Mouse (Mus musculus): ENCODE results near the gene Nup210.

The Nup210 gene

DNA sequence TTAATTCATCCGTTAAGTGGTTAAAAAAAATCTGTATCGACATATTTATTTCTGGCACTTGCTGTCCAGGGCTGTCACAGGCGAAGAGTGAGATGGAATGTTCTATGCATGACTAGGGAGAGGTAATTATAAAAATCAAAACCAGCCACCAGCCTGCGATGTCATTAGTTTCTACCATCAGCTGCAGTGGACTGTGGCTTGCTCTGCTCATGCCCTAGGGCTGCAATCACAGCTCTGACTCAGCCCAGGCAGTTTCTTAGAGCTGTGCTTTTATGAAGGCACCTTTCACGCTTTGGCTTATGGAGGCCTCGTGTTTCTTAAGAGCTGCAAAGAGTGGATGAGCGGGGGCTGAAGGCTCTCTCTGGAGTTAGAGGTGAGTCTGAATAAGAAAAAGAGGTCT, 95.8 kb downstream of the Nup210 start:
- DNase-seq (ENCODE audit: low read depth, low spot score), result peak; percentile 71

DNA sequence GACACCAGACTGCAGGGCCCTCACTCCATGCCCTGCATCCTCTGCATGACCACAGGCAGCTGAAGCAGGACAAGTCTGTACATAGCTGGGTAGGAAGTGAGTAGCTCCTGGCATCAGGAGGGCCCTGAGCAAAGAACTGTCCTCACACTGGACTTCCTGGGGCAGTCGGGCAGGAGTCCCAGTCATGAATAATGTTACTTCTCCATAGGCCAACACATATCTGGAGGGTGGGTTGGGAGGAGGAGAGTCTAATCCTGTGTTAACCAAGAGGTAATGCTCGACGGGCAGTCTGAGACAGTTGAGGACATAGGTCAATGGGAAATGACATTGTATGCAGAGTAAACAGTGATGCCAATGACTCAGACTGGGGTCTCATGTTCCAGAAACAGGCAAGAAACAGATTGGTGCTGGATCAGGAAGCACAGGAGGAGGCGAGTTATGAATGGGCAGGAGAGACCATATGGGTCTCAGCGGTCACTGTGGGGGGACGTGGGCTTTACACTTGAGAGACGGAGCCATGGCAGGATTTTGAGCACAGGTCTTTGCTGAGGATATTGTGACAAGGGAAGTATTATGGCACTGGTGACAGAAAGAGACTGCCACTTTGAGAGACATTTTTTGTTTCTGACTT, 99.9 kb downstream of the Nup210 start:
- DNase-seq (ENCODE audit: low read depth, low spot score), result peak; percentile 30

DNA sequence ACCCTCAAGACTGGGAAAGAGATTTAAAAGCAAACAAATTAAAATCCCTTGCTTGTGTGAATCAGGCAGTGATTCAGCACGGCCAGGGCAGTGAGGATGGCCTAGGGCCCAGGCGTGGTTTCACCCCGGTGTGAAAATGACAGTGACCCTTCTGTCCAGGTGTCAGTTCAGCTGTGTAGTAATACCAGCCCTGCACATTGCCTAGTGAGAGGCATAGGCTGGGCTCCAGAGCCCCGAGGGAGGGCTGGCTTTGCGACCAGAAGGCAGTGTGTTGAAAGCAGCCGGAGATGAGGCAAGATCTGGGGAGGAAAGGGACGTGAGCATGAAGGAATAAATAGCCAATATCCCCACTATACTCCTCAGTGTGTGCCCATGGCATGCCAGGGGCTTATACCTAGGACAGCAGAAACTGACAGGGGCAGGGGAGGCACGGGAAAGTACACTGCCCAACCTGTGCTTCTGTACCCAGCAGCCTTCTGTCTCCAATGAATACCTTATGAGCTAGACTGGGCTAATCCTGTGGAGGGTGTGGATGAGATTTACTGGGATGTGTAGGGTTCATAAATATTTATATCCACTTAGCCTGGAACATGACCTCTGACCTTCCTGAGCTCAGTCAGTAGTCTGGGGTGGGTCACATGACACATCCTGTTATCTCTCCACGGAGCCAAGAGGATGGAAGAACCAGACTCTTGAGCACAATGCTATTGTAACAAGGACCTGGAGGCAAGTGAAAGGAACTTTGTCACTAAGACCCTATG, 102.3 kb downstream of the Nup210 start:
- DNase-seq (ENCODE audit: low read depth, low spot score), result peak; percentile 27

DNA sequence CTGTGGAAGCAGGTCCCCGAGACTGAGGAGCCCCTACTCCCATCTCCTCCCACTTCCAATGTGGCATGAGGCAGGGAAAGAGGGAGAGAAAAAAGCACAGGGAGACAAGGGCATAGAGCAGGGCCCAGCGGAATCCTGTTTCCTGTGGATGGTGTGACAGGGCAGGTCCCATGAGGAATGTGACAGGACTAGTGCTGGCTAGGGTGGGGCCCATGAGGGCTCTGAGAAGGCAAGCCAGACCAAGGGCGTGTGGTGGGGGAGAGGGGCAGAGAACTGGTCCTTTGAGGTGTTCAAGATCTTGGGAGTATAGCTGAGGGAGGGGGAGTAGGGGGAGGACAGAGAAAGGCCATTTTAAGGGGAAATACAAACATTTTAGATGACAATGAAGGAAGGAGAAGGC, 104.2 kb downstream of the Nup210 start:
- no peak for DNase-seq (ENCODE audit: low read depth, low spot score)

- no peak for DNase-seq (ENCODE audit: low read depth, low spot score)
Observed at GRCm38 (mm10) chr6:91011568-91011967, 105.1 kb downstream of the Nup210 start.

DNA sequence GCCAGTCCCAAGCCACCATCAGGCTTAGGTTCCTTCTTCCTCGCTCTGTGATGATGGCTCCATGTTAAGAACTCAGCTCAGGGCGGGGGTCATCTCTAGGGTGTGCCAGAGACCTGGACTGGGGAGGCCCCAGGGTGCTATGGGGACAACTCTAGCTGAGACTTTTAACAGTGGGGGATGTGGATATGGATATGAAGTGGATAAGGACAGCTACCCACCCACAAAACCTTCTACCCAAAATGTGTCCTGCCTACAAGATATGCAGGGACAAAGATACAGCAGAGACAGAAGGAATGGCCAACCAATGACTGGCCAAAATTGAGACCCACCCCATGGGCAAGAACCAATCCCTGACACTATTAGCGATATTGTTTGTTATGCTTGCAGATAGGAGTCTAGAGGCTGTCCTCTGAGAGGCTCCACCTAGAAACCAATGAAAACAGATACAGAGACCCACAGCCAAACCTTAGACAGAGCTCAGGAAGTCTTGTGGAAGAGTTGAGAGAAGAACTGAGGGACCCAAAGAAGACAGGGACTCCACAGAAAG, 108.3 kb downstream of the Nup210 start:
- no peak for DNase-seq (ENCODE audit: low read depth, low spot score)

DNA sequence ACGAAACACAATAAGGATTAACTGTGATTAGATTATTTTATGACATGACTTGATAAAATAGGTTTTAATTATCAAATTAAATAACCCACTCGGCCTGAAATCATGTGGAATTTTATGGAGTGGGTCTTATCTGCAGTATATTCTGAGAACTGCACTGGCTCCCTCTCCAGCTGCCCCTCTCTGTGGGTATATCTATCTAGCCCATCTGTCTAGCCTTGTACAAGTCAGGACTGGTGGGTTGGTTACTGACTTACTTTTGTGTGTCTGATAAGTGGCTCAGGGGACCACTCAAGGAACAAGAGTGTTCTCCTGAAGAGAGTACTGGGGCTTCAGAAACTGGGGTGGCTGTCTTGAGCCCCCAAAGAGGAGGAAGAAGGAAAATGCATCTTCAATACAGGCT, 109.4 kb downstream of the Nup210 start:
- DNase-seq (ENCODE audit: low read depth, low spot score), result no peak

- DNase-seq (ENCODE audit: low read depth, low spot score), result no peak
Observed at GRCm38 (mm10) chr6:91004157-91004556, 112.5 kb downstream of the Nup210 start.

DNA sequence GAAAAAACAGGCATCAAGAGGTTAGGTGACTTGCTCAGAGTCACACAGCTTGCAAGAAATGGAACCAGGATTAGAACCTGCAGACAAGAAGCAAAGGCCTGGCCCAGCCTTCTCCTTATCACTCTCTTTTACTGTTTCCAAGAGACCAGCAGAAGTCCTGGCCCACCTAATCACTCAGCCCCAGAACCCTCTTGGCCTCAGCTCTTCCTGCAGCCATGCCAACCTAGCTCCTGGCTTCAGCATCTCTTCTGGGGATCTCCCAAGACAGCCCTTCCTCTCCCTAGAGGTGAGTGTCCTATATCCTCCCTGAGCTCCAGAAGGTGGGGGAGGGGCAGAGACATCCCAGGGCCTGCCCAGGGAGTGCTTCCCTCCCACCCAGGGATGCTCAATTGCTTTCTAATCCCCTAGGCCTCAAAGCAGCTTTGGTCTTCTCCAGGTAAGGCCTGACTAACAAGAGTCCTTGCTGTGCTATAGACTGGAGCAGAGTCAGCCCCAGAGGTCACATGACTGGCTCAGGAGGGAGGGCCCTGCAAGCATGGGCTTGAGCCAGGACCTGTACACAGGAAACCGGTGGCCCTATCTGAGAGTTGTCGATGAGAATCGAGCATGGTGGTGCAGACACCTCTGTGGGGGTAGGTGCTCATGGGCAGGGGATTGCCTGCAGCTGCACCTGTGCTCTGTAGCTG, 113.2 kb downstream of the Nup210 start:
- no peak for DNase-seq (ENCODE audit: low read depth, low spot score)

GRCm38 (mm10) chr6:91001566-91001965, 115.1 kb downstream of the Nup210 start:
- DNase-seq (ENCODE audit: low read depth, low spot score), result no peak

DNA sequence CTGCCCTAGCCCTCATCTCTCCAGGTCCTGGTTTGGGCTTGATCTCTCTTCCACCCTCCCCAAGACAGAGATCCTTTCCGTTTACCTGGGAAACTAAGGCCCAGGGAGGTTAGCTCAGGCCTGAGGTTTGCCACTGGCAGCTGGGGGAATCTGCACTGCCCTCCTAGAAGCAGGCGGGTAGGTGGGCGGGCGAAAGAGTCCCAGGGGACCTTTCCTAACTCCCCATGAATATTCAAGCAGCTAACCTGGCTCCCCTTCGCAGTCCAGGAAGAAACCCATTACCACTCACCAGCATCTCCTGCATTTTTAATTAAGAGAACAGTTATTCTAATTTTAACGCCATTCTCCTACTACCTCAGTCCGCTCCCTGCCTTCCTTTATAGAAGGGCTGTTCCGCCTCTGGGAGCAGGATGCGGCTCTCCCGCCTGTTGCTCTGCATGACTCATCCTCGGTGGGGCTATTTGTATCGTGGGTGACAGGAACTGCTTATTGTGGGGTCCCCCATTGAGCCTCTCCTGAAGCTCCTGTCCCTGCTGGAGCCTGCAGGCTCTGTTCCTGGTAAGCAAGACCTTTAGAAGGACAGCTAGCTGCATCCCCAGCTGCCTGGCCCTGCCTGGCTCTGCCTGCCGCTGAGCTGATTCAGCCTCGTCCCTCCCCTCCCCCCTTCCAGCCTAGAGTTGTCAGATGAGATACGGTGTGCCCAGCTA, 115.7 kb downstream of the Nup210 start:
- DNase-seq (ENCODE audit: low read depth, low spot score), result peak; percentile 20

- DNase-seq (ENCODE audit: low read depth, low spot score), result no peak
Observed at GRCm38 (mm10) chr6:90999176-90999575, 117.5 kb downstream of the Nup210 start.

- DNase-seq (ENCODE audit: low read depth, low spot score), result peak; percentile 82
Observed at GRCm38 (mm10) chr6:90997025-90997424, 119.6 kb downstream of the Nup210 start.

- peak; percentile 27 for DNase-seq (ENCODE audit: low read depth, low spot score)
Observed at GRCm38 (mm10) chr6:90996181-90996580, 120.4 kb downstream of the Nup210 start.

DNA sequence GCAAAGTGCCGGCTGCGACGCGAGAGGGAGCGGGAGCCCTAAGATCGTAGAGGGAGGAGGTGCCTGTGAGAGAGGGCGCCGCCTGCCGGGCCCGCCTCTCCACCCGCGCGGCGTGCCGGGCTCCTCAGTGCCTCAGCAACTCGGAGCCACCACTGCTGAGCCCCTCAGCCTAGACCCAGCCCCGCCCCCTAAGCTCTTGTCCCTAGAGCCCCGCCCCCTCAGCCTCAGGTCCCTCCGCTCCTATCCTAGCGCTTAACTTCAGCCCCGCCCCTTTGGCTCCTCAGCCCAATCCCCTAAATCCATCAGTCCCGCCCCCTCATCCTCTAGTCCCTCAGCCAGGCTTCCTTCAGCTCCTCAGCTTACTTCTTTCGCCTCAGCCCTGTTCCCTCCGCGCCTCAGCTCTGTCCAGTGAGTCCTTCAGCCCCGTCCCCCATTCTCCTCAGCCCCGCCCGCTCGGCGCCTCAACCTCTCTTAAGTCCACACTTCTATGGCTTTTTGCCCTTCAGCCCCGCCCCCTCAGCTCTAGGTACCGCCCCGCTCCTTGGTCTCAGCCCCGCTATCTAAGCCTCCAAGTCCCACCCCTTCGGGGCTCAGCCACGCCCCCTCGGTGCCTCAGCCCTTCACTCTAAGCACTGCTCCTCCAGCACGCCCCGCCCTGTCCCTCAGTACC, 127.8 kb downstream of the Nup210 start, which contains the start of gene Iqsec1:
Iqsec1 (minus strand) TSS at position 38 of the 670 bp plus-strand sequence.
- no peak for DNase-seq (ENCODE audit: low read depth, low spot score)

DNA sequence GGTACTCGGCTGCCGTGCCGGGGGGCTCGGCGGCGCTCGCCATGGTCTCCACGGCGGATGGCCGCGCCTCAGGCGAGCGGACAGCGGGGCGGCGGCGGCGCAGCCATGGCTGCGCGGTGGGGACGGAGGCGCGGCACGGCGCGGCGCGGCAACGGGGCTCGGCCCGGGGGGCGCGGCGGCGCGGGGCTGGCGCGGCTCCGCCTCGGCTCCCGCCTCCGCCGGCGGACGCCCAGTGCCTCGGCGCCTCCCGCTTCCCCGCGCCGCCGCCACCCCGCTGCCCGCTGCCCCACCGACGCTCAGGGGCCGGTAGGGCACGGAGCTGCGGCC, 128.4 kb downstream of the Nup210 start:
- DNase-seq (ENCODE audit: low read depth, low spot score), result no peak

GRCm38 (mm10) chr6:90987561-90988298, 128.9 kb downstream of the Nup210 start:
- no peak for DNase-seq (ENCODE audit: low read depth, low spot score)

DNA sequence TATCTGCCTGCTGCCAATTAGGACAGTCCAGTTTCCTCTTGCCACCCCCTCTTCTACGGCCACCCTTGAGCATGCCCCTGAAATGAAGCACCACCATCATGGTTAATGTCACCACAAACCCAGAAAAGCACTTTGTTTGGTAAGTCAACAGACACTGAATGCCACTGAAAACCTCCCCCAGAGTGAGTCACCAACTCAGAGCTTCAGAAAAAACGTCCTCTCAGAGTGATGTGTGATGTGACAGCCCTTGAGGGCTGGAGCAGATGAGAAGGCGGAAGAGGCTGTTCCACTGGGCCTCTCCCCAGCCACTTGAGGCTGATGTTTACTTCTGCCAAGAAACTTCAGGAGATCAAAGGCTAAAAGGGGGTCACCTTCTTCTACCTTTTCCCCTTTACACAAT, 132.5 kb downstream of the Nup210 start:
- peak; percentile 44 for DNase-seq (ENCODE audit: low read depth, low spot score)

- DNase-seq (ENCODE audit: low read depth, low spot score), result no peak
Observed at GRCm38 (mm10) chr6:90974279-90974678, 142.3 kb downstream of the Nup210 start.

- DNase-seq (ENCODE audit: low read depth, low spot score), result no peak
Observed at GRCm38 (mm10) chr6:90969341-90969871, 147.2 kb downstream of the Nup210 start.
